Mouse (Mus musculus): ENCODE data around the gene Gm6871.
"Not testable (repeated sequence)": the region's sequence is repeated elsewhere in the genome, so short reads cannot be mapped to it uniquely, and the experiment has no call there.

GRCm38 (mm10) chr7:41587831-41588230 lies 14.4 kb upstream of the Gm6871 start:
- not testable (repeated sequence) for TF ChIP-seq GATA1 (IDR thresholded peaks at IDR 0.05; ENCODE audit: borderline replicate concordance, low read length); FLI1 (IDR thresholded peaks at IDR 0.05; ENCODE audit: low read length)
